Mouse (Mus musculus) embryonic facial prominence, embryonic 11.5 days (tissue): ENCODE results near the gene Meis1. TPM values are rescaled to one million over a fixed set of nuclear protein-coding genes. Genes with fewer than 3 reads are reported as not detected.

Experiments used
- ATAC-seq: fragments of 200-750 bp; cut with Nextera tagmentation; replicated peaks from 2 replicates; pipeline ENCODE4 v1.8.0; 2017; ENCODE audit warnings: low read depth; ENCODE audit not compliant: insufficient number of reproducible peaks, low FRiP score, low TSS enrichment
- DNase-seq: peaks from one replicate; pipeline ENCODE4 v3.0.0-alpha.2; 2015; ENCODE audit warnings: low spot score
- H3K27ac ChIP-seq: fragments of 300-500 bp; sonication (generic); replicated peaks from 2 replicates; pipeline ENCODE4 v1.5.1; 2014; ENCODE audit warnings: mild to moderate bottlenecking, low read depth, low read length, control low read depth
- H3K27me3 ChIP-seq: fragments of 300-500 bp; sonication (generic); 2 replicates; pipeline ENCODE4 v1.6.1; 2014; ENCODE audit warnings: mild to moderate bottlenecking, low read length, moderate library complexity, mixed read lengths; ENCODE audit not compliant: control insufficient read depth, insufficient read depth
- H3K36me3 ChIP-seq: fragments of 300-500 bp; sonication (generic); replicated peaks from 2 replicates; pipeline ENCODE4 v1.6.1; 2014; ENCODE audit warnings: low read depth, mild to moderate bottlenecking, low read length, moderate library complexity, mixed read lengths; ENCODE audit not compliant: control insufficient read depth, insufficient read depth
- H3K4me1 ChIP-seq: fragments of 300-500 bp; sonication (generic); 2 replicates; pipeline ENCODE4 v1.6.1; 2014; ENCODE audit warnings: low read length, mixed read lengths; ENCODE audit not compliant: control insufficient read depth, insufficient read depth
- H3K4me2 ChIP-seq: fragments of 300-500 bp; sonication (generic); 2 replicates; pipeline ENCODE4 v1.6.1; 2014; ENCODE audit warnings: low read depth, mild to moderate bottlenecking, control low read depth, low read length, moderate library complexity
- H3K4me3 ChIP-seq: fragments of 300-500 bp; sonication (generic); 2 replicates; pipeline ENCODE4 v1.5.1; 2014; ENCODE audit warnings: low read depth, low read length, control low read depth
- H3K9ac ChIP-seq: fragments of 300-500 bp; sonication (generic); replicated peaks from 2 replicates; pipeline ENCODE4 v1.6.1; 2014; ENCODE audit warnings: mild to moderate bottlenecking, control low read depth, low read length
- H3K9me3 ChIP-seq: fragments of 300-500 bp; sonication (generic); replicated peaks from 2 replicates; pipeline ENCODE4 v1.6.1; 2016; ENCODE audit warnings: mild to moderate bottlenecking, low read length, inconsistent platforms, mixed read lengths; ENCODE audit not compliant: control insufficient read depth
- WGBS: fragments of 180-500 bp; shearing (Covaris S2); extraction: QIAGEN DNeasy Blood & Tissue Kit; methylation state at CpG from one replicate; pipeline ENCODE4 v1.1.7; 2014; 5-methylcytosine and 5-hydroxymethylcytosine counted together
- polyA plus RNA-seq: library from polyadenylated mRNA; unstranded; fragments of >200 nt; fragmentation: Nextera tagmentation; extraction: Ambion mirVana; gene quantifications from 2 replicates; pipeline ENCODE4 v1.2.1, GENCODE M21; 2014

Meis1 gene
- 89.8 and 91.2 TPM in 2 replicates for polyA plus RNA-seq

DNA sequence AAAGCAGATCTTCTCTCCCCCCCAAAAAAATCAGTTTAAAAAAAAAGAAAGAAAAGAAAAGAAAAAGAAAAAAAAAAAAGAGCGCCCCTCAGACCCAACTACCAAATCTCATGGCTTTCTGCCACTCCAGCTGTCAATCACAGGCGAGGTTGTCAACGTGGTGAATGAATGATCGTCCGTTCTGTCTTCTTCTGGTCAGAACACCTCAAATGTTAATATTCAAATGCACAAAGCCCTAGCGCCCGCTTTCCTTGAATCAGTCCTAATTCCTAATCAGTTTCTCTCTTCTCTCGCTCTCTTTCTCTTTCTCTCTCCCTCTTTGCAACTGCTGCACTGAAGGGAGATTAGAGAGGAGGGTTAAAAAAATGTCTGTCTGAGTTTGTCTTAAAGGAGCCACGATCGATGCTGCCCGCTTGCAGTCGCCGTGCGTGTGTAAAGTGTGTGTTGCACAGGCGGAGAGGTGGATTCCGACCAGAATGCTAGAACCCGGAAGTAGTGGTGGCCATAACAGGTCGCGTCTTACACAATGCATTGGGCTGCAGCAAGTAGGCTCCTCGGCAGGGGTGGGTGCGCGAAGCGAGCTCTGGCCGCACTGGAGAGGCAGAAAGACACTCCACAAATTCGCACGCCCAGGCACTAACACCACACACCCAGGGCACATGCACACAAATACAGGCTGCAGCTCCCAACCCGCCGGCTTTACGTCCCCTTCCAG is at the start of gene Meis1:
Gene Meis1 (minus strand): TSS at position 497 of the 715 bp plus-strand sequence.
- DNase-seq (peak; percentile 91), ATAC-seq (peak; percentile 91)
- Histone ChIP-seq H3K9ac (peak within 1 kb of the TSS; percentile 99), H3K9me3 (no peaks in the 10 kb centered on the region), H3K4me3 (peak within 1 kb of the TSS; percentile 62), H3K4me2 (peak within 1 kb of the TSS; percentile 90), H3K4me1 (no peaks in the 10 kb centered on the region; the same call in 1 of the 2 replicates), H3K27me3 (0 out of 2 replicates have a peak, but pooled peaks cover 2% of the 10 kb centered on the region), H3K27ac (peak within 1 kb of the TSS; percentile 97), H3K36me3 (no peaks in the 10 kb centered on the region)
- WGBS: under 1% methylated on average over 29 of the region's 29 CpGs

GRCm38 (mm10) chr11:19067334-19067733 is 48.5 kb upstream of the Meis1 start:
- Histone ChIP-seq H3K4me2 (no peak overlapping the region), H3K4me3 (no peak overlapping the region), H3K27me3 (no peaks in the 10 kb centered on the region), H3K9ac (no peak overlapping the region), H3K4me1 (no peaks in the 10 kb centered on the region), H3K9me3 (no peaks in the 10 kb centered on the region), H3K27ac (no peak overlapping the region), H3K36me3 (no peaks in the 10 kb centered on the region)
- 62% methylated on average over 5 of the region's 5 CpGs for WGBS
- DNase-seq (no peak), ATAC-seq (no peak)

- no peak overlapping the region for H3K4me3 ChIP-seq
- H3K4me2 ChIP-seq: no peak overlapping the region
- H3K27me3 ChIP-seq: no peaks in the 10 kb centered on the region; the same call in 1 of the 2 replicates
- DNase-seq: no peak
- no peak overlapping the region for H3K27ac ChIP-seq
- H3K4me1 ChIP-seq: no peaks in the 10 kb centered on the region
- no peaks in the 10 kb centered on the region for H3K9me3 ChIP-seq
- H3K9ac ChIP-seq: no peak overlapping the region
- ATAC-seq: no peak
- no peaks in the 10 kb centered on the region for H3K36me3 ChIP-seq
- WGBS: 40% methylated on average over 7 of the region's 7 CpGs
Observed at GRCm38 (mm10) chr11:19049276-19049675, 30.5 kb upstream of the Meis1 start.

GRCm38 (mm10) chr11:19036595-19037166 is 17.9 kb upstream of the Meis1 start:
- no peak overlapping the region for H3K27ac ChIP-seq
- no peak for ATAC-seq
- H3K4me1 ChIP-seq: no peaks in the 10 kb centered on the region
- no peaks in the 10 kb centered on the region for H3K36me3 ChIP-seq
- 94% methylated on average over 10 of the region's 10 CpGs for WGBS
- no peaks in the 10 kb centered on the region for H3K9me3 ChIP-seq
- H3K4me2 ChIP-seq: no peak overlapping the region
- H3K4me3 ChIP-seq: no peak overlapping the region
- H3K27me3 ChIP-seq: no peaks in the 10 kb centered on the region
- no peak for DNase-seq
- H3K9ac ChIP-seq: no peak overlapping the region

GRCm38 (mm10) chr11:19026581-19027561 is 8.1 kb upstream of the Meis1 start:
- under 1% methylated on average over 58 of the region's 58 CpGs for WGBS
- no peaks in the 10 kb centered on the region for H3K9me3 ChIP-seq
- no peaks in the 10 kb centered on the region for H3K27me3 ChIP-seq
- DNase-seq (peak; percentile 79), ATAC-seq (peak; percentile 83)
- H3K4me1 ChIP-seq: no peaks in the 10 kb centered on the region
- H3K27ac ChIP-seq: 0 out of 2 replicates have a peak overlapping the region, but pooled peaks have one; percentile 52
- H3K36me3 ChIP-seq: no peaks in the 10 kb centered on the region
- H3K9ac ChIP-seq: peak overlapping the region; percentile 76
- peak overlapping the region; percentile 94 for H3K4me2 ChIP-seq
- H3K4me3 ChIP-seq: peak overlapping the region; percentile 45

DNA sequence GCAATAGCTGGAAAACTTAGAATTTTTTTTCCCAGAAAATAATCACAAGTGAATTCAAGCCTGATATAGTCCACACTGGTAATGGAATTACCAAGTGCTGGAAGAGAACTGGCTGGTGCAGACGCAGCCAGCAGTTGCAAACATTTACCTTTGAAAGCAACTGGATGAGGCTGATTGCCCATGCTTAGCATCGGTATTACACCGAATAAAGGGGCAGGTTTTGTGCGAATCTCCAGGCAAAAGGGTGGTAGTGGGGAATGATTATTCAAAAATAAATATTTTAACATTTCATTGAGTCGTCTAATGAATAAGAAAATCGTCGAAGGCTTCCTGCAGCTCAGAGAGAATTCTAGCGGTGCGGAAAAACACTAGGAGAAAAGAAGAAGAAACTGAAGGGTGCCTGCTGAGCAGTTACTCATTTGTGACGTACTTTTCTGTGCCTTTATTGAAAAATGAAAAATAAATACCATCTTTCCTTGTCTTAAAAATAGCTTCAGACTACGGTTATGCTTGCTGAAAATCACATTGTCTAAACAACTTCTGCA is 7.3 kb upstream of the Meis1 start:
- Histone ChIP-seq H3K27ac (0 out of 2 replicates have a peak overlapping the region, but pooled peaks have one; percentile 52), H3K27me3 (no peaks in the 10 kb centered on the region), H3K9me3 (no peaks in the 10 kb centered on the region), H3K4me3 (peak overlapping the region; percentile 45), H3K4me2 (peak overlapping the region; percentile 94), H3K4me1 (no peaks in the 10 kb centered on the region), H3K9ac (peak overlapping the region; percentile 76), H3K36me3 (no peaks in the 10 kb centered on the region)
- ATAC-seq: no peak
- 4% methylated on average over 11 of the region's 11 CpGs for WGBS
- DNase-seq: peak; percentile 15

DNA sequence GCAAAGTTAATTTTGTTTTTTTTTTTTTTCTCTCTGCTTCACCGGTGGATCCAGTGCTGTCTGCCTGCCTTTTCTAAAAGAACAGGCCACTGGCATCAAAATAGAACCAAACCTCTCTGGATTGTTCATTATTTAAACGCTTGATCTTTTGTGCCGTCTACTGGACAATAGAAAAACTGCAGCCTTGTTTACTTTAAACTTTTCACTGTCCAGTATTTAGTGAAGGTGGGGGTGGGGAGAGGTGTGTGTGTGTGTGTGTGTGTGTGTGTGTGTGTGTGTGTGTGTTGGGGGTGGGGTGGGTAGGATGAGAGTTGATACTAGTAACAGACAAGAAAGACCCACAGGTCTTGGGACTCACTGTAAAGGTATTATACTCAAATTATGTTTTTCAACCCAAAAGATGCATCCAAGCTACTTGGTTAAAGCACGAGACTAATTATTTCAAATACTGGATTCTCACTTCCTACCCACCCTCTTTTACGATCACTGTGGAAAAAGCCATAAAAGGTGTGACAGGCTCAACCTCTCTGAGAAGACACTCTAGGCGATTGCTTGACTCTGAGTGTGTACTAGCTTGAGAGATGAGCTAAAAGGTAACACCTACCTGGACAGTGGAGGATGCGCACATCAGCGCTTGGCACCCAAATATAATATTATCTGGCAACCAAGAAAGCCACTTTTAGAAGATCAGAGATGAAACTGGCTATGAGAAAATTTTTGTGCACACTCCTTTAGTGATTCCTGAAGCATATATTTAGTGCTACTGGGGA is 5.9 kb upstream of the Meis1 start:
- H3K27ac ChIP-seq: no peak overlapping the region
- no peak overlapping the region for H3K4me2 ChIP-seq
- no peaks in the 10 kb centered on the region for H3K9me3 ChIP-seq
- WGBS: 32% methylated on average over 8 of the region's 8 CpGs
- H3K27me3 ChIP-seq: no peaks in the 10 kb centered on the region
- H3K4me1 ChIP-seq: no peaks in the 10 kb centered on the region
- DNase-seq (peak; percentile 83), ATAC-seq (no peak)
- H3K4me3 ChIP-seq: no peak overlapping the region
- no peak overlapping the region for H3K9ac ChIP-seq
- H3K36me3 ChIP-seq: no peaks in the 10 kb centered on the region
